Comparison of ENCODE assay signal across 8 mouse cellular contexts in the genomic region with DNA sequence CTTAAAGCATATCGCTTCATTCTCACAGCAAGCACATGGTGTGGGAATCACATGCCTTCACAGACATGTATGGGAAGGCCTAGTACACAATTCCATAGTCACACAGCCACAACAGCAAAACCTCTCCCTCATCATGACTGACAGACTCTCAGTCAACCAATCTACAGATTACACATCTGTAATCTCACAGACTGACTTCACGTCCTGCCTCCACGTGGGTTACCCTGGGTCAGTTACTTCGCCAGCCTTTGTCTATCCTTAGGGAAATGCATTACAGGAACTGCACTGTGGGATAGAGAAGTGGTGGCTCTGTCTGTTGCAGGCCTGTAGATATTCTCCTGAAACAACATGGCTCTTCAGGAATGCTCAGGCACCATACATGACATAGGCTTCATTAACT. TPM values are rescaled to one million over a fixed set of nuclear protein-coding genes. Genes with fewer than 3 reads are reported as not detected.
DNase-seq lines count a peak whose midpoint lies in the region; ATAC-seq and TF ChIP-seq lines count a peak whose summit lies in the region.

No protein-coding gene starts in this region.

- H3K9ac ChIP-seq in liver, embryonic 11.5 days (ENCODE audit: low read depth, low read length): peak overlapping the region; percentile 88
- peak overlapping the region; percentile 76 for H3K9ac ChIP-seq in intestine, embryonic 15.5 days
- peak overlapping the region; percentile 89 for H3K9ac ChIP-seq in neural tube, embryonic 13.5 days

- ATAC-seq in liver, embryonic 11.5 days (replicated peaks; ENCODE audit: low FRiP score): peak; percentile 10; the same call in 1 of the 2 replicates
- no peak for ATAC-seq in intestine, embryonic 15.5 days
- ATAC-seq in neural tube, embryonic 13.5 days (ENCODE audit: low read depth): no peak

- peak overlapping the region; percentile 74 for H3K4me3 ChIP-seq in liver, embryonic 11.5 days (ENCODE audit: low read depth, low read length)
- peak overlapping the region; percentile 51 for H3K4me3 ChIP-seq in cortical plate, adult 2 months (ENCODE audit: insufficient read depth, low read length)
- H3K4me3 ChIP-seq in intestine, embryonic 15.5 days (replicated peaks): peak overlapping the region; percentile 85
- H3K4me3 ChIP-seq in neural tube, embryonic 13.5 days: peak overlapping the region; percentile 84

- peaks cover 17% of the 10 kb centered on the region for H3K36me3 ChIP-seq in liver, embryonic 11.5 days (ENCODE audit: control insufficient read depth, insufficient read depth, low read length)
- H3K36me3 ChIP-seq in intestine, embryonic 15.5 days: 0 out of 2 replicates have a peak, but pooled peaks cover 4% of the 10 kb centered on the region
- H3K36me3 ChIP-seq in neural tube, embryonic 13.5 days: peaks cover 60% of the 10 kb centered on the region

- no peak overlapping the region for H3K27ac ChIP-seq in liver, embryonic 11.5 days (ENCODE audit: low read depth, low read length)
- H3K27ac ChIP-seq in cortical plate, adult 2 months (ENCODE audit: insufficient read depth, low read length): no peak overlapping the region
- no peak overlapping the region for H3K27ac ChIP-seq in intestine, embryonic 15.5 days
- H3K27ac ChIP-seq in neural tube, embryonic 13.5 days (replicated peaks): no peak overlapping the region

- no peak for TF ChIP-seq POLR2A in cortical plate, adult 2 months (IDR thresholded peaks at IDR 0.05; ENCODE audit: extremely low read depth, insufficient read depth, low read length)

- TF ChIP-seq CTCF in cortical plate, adult 2 months (IDR thresholded peaks at IDR 0.05; ENCODE audit: extremely low read depth, insufficient read depth, low read length): no peak

- 52% methylated on average over 4 of the region's 4 CpGs for WGBS in liver, embryonic 11.5 days
- WGBS in intestine, embryonic 15.5 days: 65% methylated on average over 4 of the region's 4 CpGs
- 75% methylated on average over 4 of the region's 4 CpGs for WGBS in neural tube, embryonic 13.5 days

- no peak for DNase-seq in liver, embryonic 11.5 days (ENCODE audit: low spot score)
- no peak for DNase-seq in liver
- no peak for DNase-seq in cerebellum, adult 11-12 months
- no peak for DNase-seq in ovary, postnatal 10 days (ENCODE audit: low spot score)
- DNase-seq in urinary bladder, postnatal 4 days (ENCODE audit: low spot score in 2 of 2): no peak

- H3K9me3 ChIP-seq in liver, embryonic 11.5 days (ENCODE audit: control insufficient read depth, low read length): no peaks in the 10 kb centered on the region
- no peaks in the 10 kb centered on the region for H3K9me3 ChIP-seq in intestine, embryonic 15.5 days
- no peaks in the 10 kb centered on the region for H3K9me3 ChIP-seq in neural tube, embryonic 13.5 days

- H3K4me2 ChIP-seq in liver, embryonic 11.5 days: peak overlapping the region; percentile 64
- peak overlapping the region; percentile 66 for H3K4me2 ChIP-seq in intestine, embryonic 15.5 days (replicated peaks)
- H3K4me2 ChIP-seq in neural tube, embryonic 13.5 days: peak overlapping the region; percentile 82

- no peaks in the 10 kb centered on the region for H3K27me3 ChIP-seq in liver, embryonic 11.5 days (replicated peaks; ENCODE audit: control insufficient read depth, insufficient read depth, low read length)
- no peaks in the 10 kb centered on the region for H3K27me3 ChIP-seq in intestine, embryonic 15.5 days (replicated peaks)
- H3K27me3 ChIP-seq in neural tube, embryonic 13.5 days: no peaks in the 10 kb centered on the region

- peaks cover 5% of the 10 kb centered on the region for H3K4me1 ChIP-seq in liver, embryonic 11.5 days (replicated peaks; ENCODE audit: control insufficient read depth, insufficient read depth, low read length)
- peaks cover 5% of the 10 kb centered on the region; the same call in 1 of the 2 replicates for H3K4me1 ChIP-seq in cortical plate, adult 2 months (ENCODE audit: control insufficient read depth, insufficient read depth, low read length)
- peaks cover 7% of the 10 kb centered on the region for H3K4me1 ChIP-seq in intestine, embryonic 15.5 days (replicated peaks)
- peaks cover 28% of the 10 kb centered on the region for H3K4me1 ChIP-seq in neural tube, embryonic 13.5 days (replicated peaks)

RNA-seq across cellular contexts. Expression of gene Mrpl21, which starts 0.8 kb away (rescaled TPM):
- polyA plus RNA-seq in liver, embryonic 11.5 days (2014; fragmentation: Nextera tagmentation; extraction: Ambion mirVana): 154 and 156 TPM in 2 replicates
- polyA plus RNA-seq in cortical plate, adult 2 months (2012; rRNA removed): 51.4 and 53.6 TPM in 2 replicates
- polyA plus RNA-seq in intestine, embryonic 15.5 days (2015; fragmentation: Nextera tagmentation; extraction: Ambion mirVana): 127 and 138 TPM in 2 replicates
- 105 and 112 TPM in 2 replicates for polyA plus RNA-seq in neural tube, embryonic 13.5 days (2015; fragmentation: Nextera tagmentation; extraction: Ambion mirVana)

RNA-seq across cellular contexts. Expression of gene Ighmbp2, which starts 0.9 kb away (rescaled TPM):
- 7.4 and 8.8 TPM in 2 replicates for polyA plus RNA-seq in liver, embryonic 11.5 days (2014; fragmentation: Nextera tagmentation; extraction: Ambion mirVana)
- 7.5 and 7.7 TPM in 2 replicates for polyA plus RNA-seq in cortical plate, adult 2 months (2012; rRNA removed)
- 7.7 and 8.8 TPM in 2 replicates for polyA plus RNA-seq in intestine, embryonic 15.5 days (2015; fragmentation: Nextera tagmentation; extraction: Ambion mirVana)
- 9.6 and 10.2 TPM in 2 replicates for polyA plus RNA-seq in neural tube, embryonic 13.5 days (2015; fragmentation: Nextera tagmentation; extraction: Ambion mirVana)

RNA-seq across cellular contexts. Expression of gene Cpt1a, which starts 40.2 kb away (rescaled TPM):
- 15.0 and 15.8 TPM in 2 replicates for polyA plus RNA-seq in liver, embryonic 11.5 days (2014; fragmentation: Nextera tagmentation; extraction: Ambion mirVana)
- 22.5 and 23.4 TPM in 2 replicates for polyA plus RNA-seq in cortical plate, adult 2 months (2012; rRNA removed)
- 30.8 and 31.8 TPM in 2 replicates for polyA plus RNA-seq in intestine, embryonic 15.5 days (2015; fragmentation: Nextera tagmentation; extraction: Ambion mirVana)
- 16.1 and 19.3 TPM in 2 replicates for polyA plus RNA-seq in neural tube, embryonic 13.5 days (2015; fragmentation: Nextera tagmentation; extraction: Ambion mirVana)
